Mouse (Mus musculus): Measurements from ENCODE around the gene Pkmyt1.

Gene Pkmyt1

GRCm38 (mm10) chr17:23722376-23723125 is 3.6 kb upstream of the Pkmyt1 start, which contains the start of gene 1520401A03Rik:
1520401A03Rik (minus strand) TSS chr17:23722783.
- DNase-seq = no peak

- DNase-seq = no peak
These were observed 659 bp upstream of the Pkmyt1 start for GRCm38 (mm10) chr17:23725477-23725876.

GRCm38 (mm10) chr17:23726758-23727142 is 614 bp downstream of the Pkmyt1 start:
- peak; percentile 99 for DNase-seq

- DNase-seq = no peak
These were observed 4.3 kb downstream of the Pkmyt1 start for GRCm38 (mm10) chr17:23730441-23730840.

- no peak for DNase-seq
These were observed 8.2 kb downstream of the Pkmyt1 start for GRCm38 (mm10) chr17:23734341-23734740.

- DNase-seq = peak; percentile 93
These were observed 11.6 kb downstream of the Pkmyt1 start for GRCm38 (mm10) chr17:23737493-23738445.

GRCm38 (mm10) chr17:23738836-23739201 is 12.7 kb downstream of the Pkmyt1 start:
- DNase-seq = no peak

GRCm38 (mm10) chr17:23739202-23740135 is 13.3 kb downstream of the Pkmyt1 start:
- DNase-seq = peak; percentile 95

GRCm38 (mm10) chr17:23740136-23740584 is 14.0 kb downstream of the Pkmyt1 start:
- peak; percentile 100 for DNase-seq

GRCm38 (mm10) chr17:23740598-23741021 is 14.5 kb downstream of the Pkmyt1 start, which contains the start of gene Paqr4:
Paqr4 (minus strand) TSS chr17:23740867.
- DNase-seq = no peak

- peak; percentile 91 for DNase-seq
These were observed 15.4 kb downstream of the Pkmyt1 start for GRCm38 (mm10) chr17:23741359-23742209.

GRCm38 (mm10) chr17:23742210-23742793 is 16.2 kb downstream of the Pkmyt1 start:
- peak; percentile 93 for DNase-seq

GRCm38 (mm10) chr17:23742941-23743340 is 16.8 kb downstream of the Pkmyt1 start:
- no peak for DNase-seq

- DNase-seq = no peak
These were observed 17.9 kb downstream of the Pkmyt1 start for GRCm38 (mm10) chr17:23744076-23744475.

- DNase-seq = peak; percentile 92
These were observed 18.5 kb downstream of the Pkmyt1 start for GRCm38 (mm10) chr17:23744651-23745050.

GRCm38 (mm10) chr17:23745301-23746251 is 19.4 kb downstream of the Pkmyt1 start, which contains the start of gene Kremen2:
Kremen2 (minus strand) TSS chr17:23745833.
- DNase-seq = no peak

- peak; percentile 93 for DNase-seq
These were observed 20.2 kb downstream of the Pkmyt1 start for GRCm38 (mm10) chr17:23746311-23746710.

GRCm38 (mm10) chr17:23746767-23747166 is 20.6 kb downstream of the Pkmyt1 start:
- no peak for DNase-seq

- DNase-seq = peak; percentile 83
These were observed 21.3 kb downstream of the Pkmyt1 start for GRCm38 (mm10) chr17:23747471-23747870.

GRCm38 (mm10) chr17:23748026-23748425 is 21.9 kb downstream of the Pkmyt1 start:
- no peak for DNase-seq
